Mouse (Mus musculus) bone marrow macrophage, adult 2 months (primary cell): ENCODE measurements at regions not wholly inside any gene's neighbourhood (a gene's known extent, or its start where the extent isn't known, plus 50 kb on each side); places are given as distances from the start of the nearest gene placed in this dataset.

ENCODE experiments used
- CTCF ChIP-seq: IDR thresholded peaks from 2 replicates; pipeline ENCODE4 v1.5.1; 2012; ENCODE audit warnings: low read depth, mild to moderate bottlenecking, low read length, moderate library complexity
- POLR2A ChIP-seq: IDR thresholded peaks from 2 replicates; pipeline ENCODE4 v1.6.1; 2012; ENCODE audit warnings: mild to moderate bottlenecking, low read depth, low read length, borderline replicate concordance

- TF ChIP-seq CTCF (no peak), POLR2A (no peak)
Measured at GRCm38 (mm10) chr17:14608845-14609244, 85.2 kb downstream of the Thbs2 start.
